Mouse (Mus musculus) adrenal gland, adult 8-10 months (tissue): ENCODE measurements around the gene Slc7a5. TPM values are rescaled to one million over a fixed set of nuclear protein-coding genes. Genes with fewer than 3 reads are reported as not detected.

Experiments
- DNase-seq: peaks from one replicate; pipeline ENCODE4 v3.0.0; 2022
- total RNA-seq, 4 experiments: library from RNA; stranded (reverse); gene quantifications; 2 replicates each; pipeline ENCODE4 v1.2.4; 2022

Gene Slc7a5
- total RNA-seq, 4 experiments from 2014 or later = 51.8 to 96.5 (median 70.3) TPM

- no peak for DNase-seq
Measured at GRCm38 (mm10) chr8:121880818-121881217, 26.7 kb downstream of the Slc7a5 start.

GRCm38 (mm10) chr8:121879712-121880111 is 27.8 kb downstream of the Slc7a5 start:
- no peak for DNase-seq

GRCm38 (mm10) chr8:121877828-121878480 is 29.5 kb downstream of the Slc7a5 start:
- no peak for DNase-seq

- DNase-seq = no peak
Measured at GRCm38 (mm10) chr8:121877212-121877611, 30.3 kb downstream of the Slc7a5 start.

- DNase-seq = no peak
Measured at GRCm38 (mm10) chr8:121875517-121875916, 32.0 kb downstream of the Slc7a5 start.

- no peak for DNase-seq
Measured at GRCm38 (mm10) chr8:121875045-121875444, 32.4 kb downstream of the Slc7a5 start.

GRCm38 (mm10) chr8:121874031-121874430 is 33.5 kb downstream of the Slc7a5 start:
- peak; percentile 61 for DNase-seq

GRCm38 (mm10) chr8:121871833-121872440 is 35.6 kb downstream of the Slc7a5 start:
- no peak for DNase-seq

GRCm38 (mm10) chr8:121870190-121870589 is 37.3 kb downstream of the Slc7a5 start:
- no peak for DNase-seq

GRCm38 (mm10) chr8:121868896-121869295 is 38.6 kb downstream of the Slc7a5 start:
- no peak for DNase-seq

GRCm38 (mm10) chr8:121868196-121868595 is 39.3 kb downstream of the Slc7a5 start:
- peak; percentile 74 for DNase-seq

- DNase-seq = no peak
Measured at GRCm38 (mm10) chr8:121865356-121865755, 42.1 kb downstream of the Slc7a5 start.

- no peak for DNase-seq
Measured at GRCm38 (mm10) chr8:121861806-121862548, 45.5 kb downstream of the Slc7a5 start.

GRCm38 (mm10) chr8:121861276-121861675 is 46.2 kb downstream of the Slc7a5 start:
- DNase-seq = no peak

GRCm38 (mm10) chr8:121857747-121858146 is 49.7 kb downstream of the Slc7a5 start:
- DNase-seq = no peak

GRCm38 (mm10) chr8:121857331-121857730 is 50.2 kb downstream of the Slc7a5 start:
- no peak for DNase-seq

GRCm38 (mm10) chr8:121856071-121856746 is 51.3 kb downstream of the Slc7a5 start:
- peak; percentile 77 for DNase-seq

GRCm38 (mm10) chr8:121853586-121853985 is 53.9 kb downstream of the Slc7a5 start:
- DNase-seq = peak; percentile 78

- DNase-seq = no peak
Measured at GRCm38 (mm10) chr8:121852464-121852863, 55.0 kb downstream of the Slc7a5 start.

- no peak for DNase-seq
Measured at GRCm38 (mm10) chr8:121851716-121852115, 55.8 kb downstream of the Slc7a5 start.

GRCm38 (mm10) chr8:121850821-121851470 is 56.5 kb downstream of the Slc7a5 start:
- DNase-seq = peak; percentile 90

GRCm38 (mm10) chr8:121850436-121850820 is 57.1 kb downstream of the Slc7a5 start:
- DNase-seq = no peak
